In genomic region chr13:68597667-68598066, GRCm38 (mm10) we compare ENCODE assay signal across 8 mouse cellular contexts. TPM values are rescaled to one million over a fixed set of nuclear protein-coding genes. Genes with fewer than 3 reads are reported as not detected.
DNase-seq lines count a peak whose midpoint lies in the region; ATAC-seq and TF ChIP-seq lines count a peak whose summit lies in the region.
"Had no signal": no experiment of that assay in that cellular context is flagged by ENCODE, and none has a peak within 500 bp of the region (broad histone marks: within the 10 kb centered on the region; RNA-seq: fewer than 3 reads in every experiment).

No protein-coding gene starts in this region.

- TF ChIP-seq CTCF in ES-Bruce4 (IDR thresholded peaks at IDR 0.05; ENCODE audit: low read depth, low read length): no peak
- TF ChIP-seq CTCF in lung, postnatal 0 days (IDR thresholded peaks at IDR 0.05): no peak

- TF ChIP-seq POLR2A in ES-Bruce4 (IDR thresholded peaks at IDR 0.05; ENCODE audit: insufficient read depth, low read length): no peak

- no peak overlapping the region for H3K27ac ChIP-seq in ES-Bruce4 (ENCODE audit: insufficient read depth, low read length)
- no peak overlapping the region for H3K27ac ChIP-seq in ES-E14 (ENCODE audit: insufficient read depth, low read depth, low read length, poor library complexity, severe bottlenecking)
- H3K27ac ChIP-seq in hindbrain, embryonic 16.5 days (ENCODE audit: low read depth, low read length): no peak overlapping the region
- no peak overlapping the region for H3K27ac ChIP-seq in lung, postnatal 0 days (ENCODE audit: low read length)

- 21% methylated on average over 13 of the region's 13 CpGs for WGBS in hindbrain, embryonic 16.5 days
- WGBS in lung, postnatal 0 days: 10% methylated on average over 13 of the region's 13 CpGs

- peak overlapping the region; percentile 60 for H3K4me3 ChIP-seq in ES-Bruce4 (ENCODE audit: low read depth, low read length)
- peak overlapping the region; percentile 1 to 40; a peak in 2 of 4 replicates for H3K4me3 ChIP-seq in ES-E14 (ENCODE audit: insufficient read depth in 1 of 2, low read depth in 1 of 2, low read length in 2 of 2, poor library complexity in 1 of 2, severe bottlenecking in 1 of 2)
- peak overlapping the region; percentile 37 for H3K4me3 ChIP-seq in hindbrain, embryonic 16.5 days (ENCODE audit: low read length)
- no peak overlapping the region for H3K4me3 ChIP-seq in lung, postnatal 0 days (ENCODE audit: low read depth, low read length)

- in situ Hi-C loops in ES-E14 (cut with MboI; ENCODE audit: low sequenced_read_pairs in 2 of 2, unreplicated experiment in 2 of 2): no loop called here

- H3K9ac ChIP-seq in ES-Bruce4 (ENCODE audit: low read depth, poor library complexity, severe bottlenecking) (no peak overlapping the region), ES-E14 (ENCODE audit: insufficient read depth, low read depth, low read length, poor library complexity, severe bottlenecking) (no peak overlapping the region)
- H3K9ac ChIP-seq in hindbrain, embryonic 16.5 days (ENCODE audit: low read depth, low read length): peak overlapping the region; percentile 55; the same call in 1 of the 2 replicates
- no peak overlapping the region for H3K9ac ChIP-seq in lung, postnatal 0 days (replicated peaks; ENCODE audit: low read depth)

- DNase-seq in ES-E14 (ENCODE audit: low read depth, low spot score): no peak
- DNase-seq in lung, postnatal 0 days (ENCODE audit: low spot score): peak; percentile 60
- no peak for DNase-seq in cerebellum, adult 18-20 months
- DNase-seq in layer of hippocampus, adult 18-20 months (ENCODE audit: low spot score in 2 of 2): no peak
- DNase-seq in gastrocnemius, adult 8-10 months (ENCODE audit: low spot score in 2 of 2): no peak
- DNase-seq: layer of hippocampus, postnatal 36 days had no signal

- H3K4me2 ChIP-seq in hindbrain, embryonic 16.5 days (ENCODE audit: low read length): peak overlapping the region; percentile 64
- peak overlapping the region; percentile 39 for H3K4me2 ChIP-seq in lung, postnatal 0 days (replicated peaks; ENCODE audit: low read depth, low read length)

- no peaks in the 10 kb centered on the region for H3K27me3 ChIP-seq in ES-Bruce4 (ENCODE audit: control insufficient read depth, insufficient read depth, low read length, poor library complexity, severe bottlenecking)
- H3K27me3 ChIP-seq in hindbrain, embryonic 16.5 days (replicated peaks; ENCODE audit: control insufficient read depth, insufficient read depth, low read length): no peaks in the 10 kb centered on the region
- H3K27me3 ChIP-seq in lung, postnatal 0 days (replicated peaks; ENCODE audit: insufficient read depth, low read length): no peaks in the 10 kb centered on the region

- H3K4me1 ChIP-seq in ES-Bruce4 (ENCODE audit: control insufficient read depth, insufficient read depth, low read length) (no peaks in the 10 kb centered on the region), ES-E14 (ENCODE audit: control insufficient read depth in 2 of 2, insufficient read depth in 2 of 2, low read length in 2 of 2, poor library complexity in 1 of 2) (no peaks in the 10 kb centered on the region; a peak in 1 of 4 replicates)
- H3K4me1 ChIP-seq in hindbrain, embryonic 16.5 days (ENCODE audit: control insufficient read depth, insufficient read depth, low read depth, low read length): peaks cover 3% of the 10 kb centered on the region
- H3K4me1 ChIP-seq in lung, postnatal 0 days (ENCODE audit: insufficient read depth, low read depth, low read length): no peaks in the 10 kb centered on the region

- no peak for TF ChIP-seq EP300 in ES-Bruce4 (IDR thresholded peaks at IDR 0.05; ENCODE audit: insufficient read depth, low read depth, low read length)
- no peak for TF ChIP-seq EP300 in lung, postnatal 0 days (IDR thresholded peaks at IDR 0.05)

- peak; percentile 35 for ATAC-seq in hindbrain, embryonic 16.5 days
- peak; percentile 84 for ATAC-seq in lung, postnatal 0 days

- H3K36me3 ChIP-seq in ES-Bruce4 (ENCODE audit: control insufficient read depth, insufficient read depth, low read length, poor library complexity, severe bottlenecking) (no peaks in the 10 kb centered on the region), ES-E14 (ENCODE audit: control insufficient read depth, insufficient read depth, low read length, poor library complexity, severe bottlenecking) (no peaks in the 10 kb centered on the region; the same call in 1 of the 2 replicates)
- peaks cover 3% of the 10 kb centered on the region; the same call in 1 of the 2 replicates for H3K36me3 ChIP-seq in hindbrain, embryonic 16.5 days (ENCODE audit: control insufficient read depth, insufficient read depth, low read length)
- 0 out of 2 replicates have a peak, but pooled peaks cover 4% of the 10 kb centered on the region for H3K36me3 ChIP-seq in lung, postnatal 0 days (ENCODE audit: insufficient read depth, low read length)

- H3K9me3 ChIP-seq in ES-Bruce4 (replicated peaks; ENCODE audit: control insufficient read depth, insufficient read depth, low read length, poor library complexity, severe bottlenecking): no peaks in the 10 kb centered on the region
- no peaks in the 10 kb centered on the region for H3K9me3 ChIP-seq in ES-E14 (ENCODE audit: control insufficient read depth, insufficient read depth, low read depth, low read length)
- no peaks in the 10 kb centered on the region for H3K9me3 ChIP-seq in hindbrain, embryonic 16.5 days (ENCODE audit: control insufficient read depth, low read length)
- no peaks in the 10 kb centered on the region for H3K9me3 ChIP-seq in lung, postnatal 0 days (ENCODE audit: low read length)

TF ChIP-seq in ES-E14, 5 proteins besides CTCF, POLR2A, EP300 and RAD21:
- no peak for TF ChIP-seq ZC3H11A (IDR thresholded peaks at IDR 0.05; ENCODE audit: borderline replicate concordance, low read depth, low read length)
- no peak for TF ChIP-seq MAFK (IDR thresholded peaks at IDR 0.05; ENCODE audit: insufficient read depth, low read depth, low read length)
- TF ChIP-seq HCFC1 (IDR thresholded peaks at IDR 0.05; ENCODE audit: borderline replicate concordance, insufficient read depth, low read length): no peak
- TF ChIP-seq ZNF384 (IDR thresholded peaks at IDR 0.05; ENCODE audit: low read depth, low read length): no peak
- TF ChIP-seq CHD2 (IDR thresholded peaks at IDR 0.05; ENCODE audit: low read depth, low read length): no peak

RNA-seq across cellular contexts. Expression of gene 1700001L19Rik, which starts 0.4 kb away (rescaled TPM):
- not detected in 2 replicates for polyA plus RNA-seq in ES-Bruce4 (2011; ENCODE audit: insufficient read depth, insufficient read length, low read depth, missing spikeins)
- total RNA-seq in ES-E14 (2012; rRNA removed): 0.27 and 0.48 TPM in 2 replicates
- polyA plus RNA-seq in hindbrain, embryonic 16.5 days (2015; fragmentation: Nextera tagmentation; extraction: Ambion mirVana): 9.4 and 14.4 TPM in 2 replicates
- polyA plus RNA-seq in lung, postnatal 0 days (2015; fragmentation: Nextera tagmentation; extraction: Ambion mirVana): 4.5 and 5.2 TPM in 2 replicates
- 10 to 100 TPM; 15.9 to 17.3 TPM for total RNA-seq in layer of hippocampus, adult 18-20 months (2021)
- total RNA-seq in gastrocnemius, adult 8-10 months (2022): under 1 TPM in 1 of 4 experiments, not detected in 3; 0.27 TPM

RNA-seq across cellular contexts. Expression of gene Fastkd3, which starts 15.6 kb away (rescaled TPM):
- 29.4 and 36.9 TPM in 2 replicates for polyA plus RNA-seq in ES-Bruce4 (2011; ENCODE audit: insufficient read depth, insufficient read length, low read depth, missing spikeins)
- total RNA-seq in ES-E14 (2012; rRNA removed): 14.0 and 18.7 TPM in 2 replicates
- 21.9 and 22.3 TPM in 2 replicates for polyA plus RNA-seq in hindbrain, embryonic 16.5 days (2015; fragmentation: Nextera tagmentation; extraction: Ambion mirVana)
- 14.1 and 14.4 TPM in 2 replicates for polyA plus RNA-seq in lung, postnatal 0 days (2015; fragmentation: Nextera tagmentation; extraction: Ambion mirVana)
- 10 to 100 TPM; 16.7 to 16.8 TPM for total RNA-seq in layer of hippocampus, adult 18-20 months (2021)
- total RNA-seq in gastrocnemius, adult 8-10 months (2022): 10 to 100 TPM in 3 of 4 experiments, 1 to 10 TPM in 1; 8.5 to 12.2 (median 10.8) TPM

RNA-seq across cellular contexts. Expression of gene Mtrr, which starts 15.7 kb away (rescaled TPM):
- 28.3 and 35.3 TPM in 2 replicates for polyA plus RNA-seq in ES-Bruce4 (2011; ENCODE audit: insufficient read depth, insufficient read length, low read depth, missing spikeins)
- 31.3 and 37.8 TPM in 2 replicates for total RNA-seq in ES-E14 (2012; rRNA removed)
- 10.6 and 12.6 TPM in 2 replicates for polyA plus RNA-seq in hindbrain, embryonic 16.5 days (2015; fragmentation: Nextera tagmentation; extraction: Ambion mirVana)
- polyA plus RNA-seq in lung, postnatal 0 days (2015; fragmentation: Nextera tagmentation; extraction: Ambion mirVana): 9.7 and 10.7 TPM in 2 replicates
- 10 to 100 TPM; 25.0 to 29.1 TPM for total RNA-seq in layer of hippocampus, adult 18-20 months (2021)
- total RNA-seq in gastrocnemius, adult 8-10 months (2022): 10 to 100 TPM; 23.5 to 27.7 (median 25.2) TPM

Comparison
In these comparisons a context has a peak if more than half of its experiments do, and no peak if none do; other contexts are left out.
1. RNA of gene 1700001L19Rik, which starts 0.4 kb away (total RNA-seq): 15.9 to 17.3 TPM in layer of hippocampus, adult 18-20 months; 0.27 to 0.48 TPM in ES-E14 and 0.27 TPM in gastrocnemius, adult 8-10 months; every median in the first group is over 10 times any median in the second.